Mouse (Mus musculus): ENCODE results near the gene Tada3. TPM values are rescaled to one million over a fixed set of nuclear protein-coding genes. Genes with fewer than 3 reads are reported as not detected.

Gene Tada3
- polyA plus RNA-seq, 1 experiment: 70.8 TPM

GRCm38 (mm10) chr6:113385160-113385714 is 7.6 kb upstream of the Tada3 start:
- TF ChIP-seq CTCF (IDR thresholded peaks at IDR 0.05; ENCODE audit: borderline replicate concordance, extremely low read depth, insufficient read depth, insufficient read length) (no peak), POLR2A (IDR thresholded peaks at IDR 0.05; ENCODE audit: borderline replicate concordance, extremely low read depth, insufficient read depth, insufficient read length, poor library complexity, severe bottlenecking) (no peak)
- no peak for DNase-seq (ENCODE audit: low read depth)

GRCm38 (mm10) chr6:113384351-113384927 is 6.8 kb upstream of the Tada3 start:
- peak; percentile 64 for DNase-seq (ENCODE audit: low read depth)
- TF ChIP-seq POLR2A (IDR thresholded peaks at IDR 0.05; ENCODE audit: borderline replicate concordance, extremely low read depth, insufficient read depth, insufficient read length, poor library complexity, severe bottlenecking): no peak
- no peak for TF ChIP-seq CTCF (IDR thresholded peaks at IDR 0.05; ENCODE audit: borderline replicate concordance, extremely low read depth, insufficient read depth, insufficient read length)

GRCm38 (mm10) chr6:113380480-113380879 is 2.8 kb upstream of the Tada3 start:
- TF ChIP-seq POLR2A (IDR thresholded peaks at IDR 0.05; ENCODE audit: borderline replicate concordance, extremely low read depth, insufficient read depth, insufficient read length, poor library complexity, severe bottlenecking): no peak
- TF ChIP-seq CTCF (IDR thresholded peaks at IDR 0.05; ENCODE audit: borderline replicate concordance, extremely low read depth, insufficient read depth, insufficient read length): no peak
- no peak for DNase-seq (ENCODE audit: low read depth)

GRCm38 (mm10) chr6:113379246-113379645 is 1.6 kb upstream of the Tada3 start:
- no peak for TF ChIP-seq CTCF (IDR thresholded peaks at IDR 0.05; ENCODE audit: borderline replicate concordance, extremely low read depth, insufficient read depth, insufficient read length)
- TF ChIP-seq POLR2A (IDR thresholded peaks at IDR 0.05; ENCODE audit: borderline replicate concordance, extremely low read depth, insufficient read depth, insufficient read length, poor library complexity, severe bottlenecking): no peak
- DNase-seq (ENCODE audit: low read depth): no peak

GRCm38 (mm10) chr6:113377172-113377495 is 549 bp downstream of the Tada3 start:
- no peak for DNase-seq (ENCODE audit: low read depth)
- no peak for TF ChIP-seq POLR2A (IDR thresholded peaks at IDR 0.05; ENCODE audit: borderline replicate concordance, extremely low read depth, insufficient read depth, insufficient read length, poor library complexity, severe bottlenecking)
- no peak for TF ChIP-seq CTCF (IDR thresholded peaks at IDR 0.05; ENCODE audit: borderline replicate concordance, extremely low read depth, insufficient read depth, insufficient read length)

GRCm38 (mm10) chr6:113373491-113373890 is 4.2 kb downstream of the Tada3 start:
- TF ChIP-seq POLR2A (IDR thresholded peaks at IDR 0.05; ENCODE audit: borderline replicate concordance, extremely low read depth, insufficient read depth, insufficient read length, poor library complexity, severe bottlenecking) (no peak), CTCF (IDR thresholded peaks at IDR 0.05; ENCODE audit: borderline replicate concordance, extremely low read depth, insufficient read depth, insufficient read length) (no peak)
- DNase-seq (ENCODE audit: low read depth): no peak

- DNase-seq (ENCODE audit: low read depth): no peak
- TF ChIP-seq CTCF (IDR thresholded peaks at IDR 0.05; ENCODE audit: borderline replicate concordance, extremely low read depth, insufficient read depth, insufficient read length): no peak
- TF ChIP-seq POLR2A (IDR thresholded peaks at IDR 0.05; ENCODE audit: borderline replicate concordance, extremely low read depth, insufficient read depth, insufficient read length, poor library complexity, severe bottlenecking): no peak
Measured at GRCm38 (mm10) chr6:113370194-113370929, 7.3 kb downstream of the Tada3 start.

- no peak for DNase-seq (ENCODE audit: low read depth)
- TF ChIP-seq POLR2A (IDR thresholded peaks at IDR 0.05; ENCODE audit: borderline replicate concordance, extremely low read depth, insufficient read depth, insufficient read length, poor library complexity, severe bottlenecking): no peak
- TF ChIP-seq CTCF (IDR thresholded peaks at IDR 0.05; ENCODE audit: borderline replicate concordance, extremely low read depth, insufficient read depth, insufficient read length): no peak
Measured at GRCm38 (mm10) chr6:113368577-113368976, 9.1 kb downstream of the Tada3 start.

GRCm38 (mm10) chr6:113368124-113368523 is 9.6 kb downstream of the Tada3 start:
- TF ChIP-seq CTCF (IDR thresholded peaks at IDR 0.05; ENCODE audit: borderline replicate concordance, extremely low read depth, insufficient read depth, insufficient read length) (no peak), POLR2A (IDR thresholded peaks at IDR 0.05; ENCODE audit: borderline replicate concordance, extremely low read depth, insufficient read depth, insufficient read length, poor library complexity, severe bottlenecking) (no peak)
- no peak for DNase-seq (ENCODE audit: low read depth)

GRCm38 (mm10) chr6:113367574-113367973 is 10.1 kb downstream of the Tada3 start:
- TF ChIP-seq POLR2A (IDR thresholded peaks at IDR 0.05; ENCODE audit: borderline replicate concordance, extremely low read depth, insufficient read depth, insufficient read length, poor library complexity, severe bottlenecking) (no peak), CTCF (IDR thresholded peaks at IDR 0.05; ENCODE audit: borderline replicate concordance, extremely low read depth, insufficient read depth, insufficient read length) (no peak)
- DNase-seq (ENCODE audit: low read depth): no peak

- TF ChIP-seq CTCF (IDR thresholded peaks at IDR 0.05; ENCODE audit: borderline replicate concordance, extremely low read depth, insufficient read depth, insufficient read length) (no peak), POLR2A (IDR thresholded peaks at IDR 0.05; ENCODE audit: borderline replicate concordance, extremely low read depth, insufficient read depth, insufficient read length, poor library complexity, severe bottlenecking) (no peak)
- DNase-seq (ENCODE audit: low read depth): no peak
Measured at GRCm38 (mm10) chr6:113366639-113367038, 11.0 kb downstream of the Tada3 start.

Measured in brain, embryonic 14.5 days (tissue).